Mouse (Mus musculus): Measurements from ENCODE around the gene Pygo2.

GRCm38 (mm10) chr3:89448720-89449537 lies 18.9 kb downstream of the Pygo2 start:
- TF ChIP-seq CTCF (IDR thresholded peaks at IDR 0.05; ENCODE audit: insufficient read depth, low read depth, low read length): no peak
- no peak for TF ChIP-seq POLR2A (IDR thresholded peaks at IDR 0.05; ENCODE audit: insufficient read depth, low read depth, low read length)
